Mouse (Mus musculus): Measurements from ENCODE around the gene Txlng.
"Not testable (repeated sequence)": the region's sequence is repeated elsewhere in the genome, so short reads cannot be mapped to it uniquely, and the experiment has no call there.

DNA sequence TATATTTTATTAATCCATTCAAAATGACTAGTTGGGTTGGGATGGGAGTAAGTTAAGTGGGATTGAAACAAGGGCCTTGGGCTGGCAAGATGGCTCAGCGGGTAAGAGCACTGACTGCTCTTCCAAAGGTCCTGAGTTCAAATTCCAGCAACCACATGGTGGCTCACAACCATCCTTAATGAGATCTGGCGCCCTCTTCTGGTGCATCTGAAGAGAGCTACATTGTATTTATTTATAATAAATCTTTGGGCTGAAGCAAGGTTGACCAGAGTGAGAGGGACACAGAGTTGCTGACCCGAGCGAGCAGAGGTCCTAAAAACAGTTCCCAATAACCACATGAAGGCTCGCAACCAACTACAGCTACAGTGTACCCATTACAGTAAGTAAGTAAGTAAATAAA is 37.9 kb downstream of the Txlng start:
- TF ChIP-seq POLR2A (IDR thresholded peaks at IDR 0.05; ENCODE audit: borderline replicate concordance, control insufficient read depth, low read depth, low read length); CTCF (IDR thresholded peaks at IDR 0.05; ENCODE audit: control insufficient read depth, insufficient read depth, low read length): not testable (repeated sequence)

Measured in bone marrow, adult 2 months (tissue).